Mouse (Mus musculus): ENCODE measurements around the gene Shd. TPM values are rescaled to one million over a fixed set of nuclear protein-coding genes. Genes with fewer than 3 reads are reported as not detected.

The Shd gene
- polyA plus RNA-seq, 1 experiment from 2014 or later: 179 TPM

DNA sequence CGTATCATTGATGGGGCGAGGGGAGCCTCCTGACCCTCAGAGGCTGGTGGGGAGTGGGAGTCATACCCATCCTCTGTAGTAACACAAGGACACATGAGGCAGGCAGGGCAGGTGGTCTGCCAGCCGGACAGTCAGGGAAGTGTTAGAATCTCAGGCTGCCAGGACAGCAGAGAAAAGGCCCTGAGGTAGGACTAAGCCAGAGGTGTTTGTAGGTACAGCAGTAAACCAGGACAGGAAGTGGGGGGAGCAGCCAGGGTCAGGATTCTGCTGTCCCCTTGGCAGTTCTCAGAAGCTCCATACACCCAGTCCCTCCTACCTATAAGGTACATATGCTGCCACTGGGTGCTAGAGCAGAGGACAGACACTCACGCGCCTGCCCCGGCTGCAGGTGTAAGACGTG, 8.6 kb upstream of the Shd start:
- Histone ChIP-seq H3K9me3 (no peaks in the 10 kb centered on the region), H3K4me1 (replicated peaks) (peaks cover 27% of the 10 kb centered on the region), H3K4me3 (no peak overlapping the region), H3K27ac (replicated peaks) (no peak overlapping the region), H3K27me3 (no peaks in the 10 kb centered on the region), H3K9ac (no peak overlapping the region), H3K36me3 (peaks cover 15% of the 10 kb centered on the region), H3K4me2 (no peak overlapping the region)
- 99% methylated on average over 7 of the region's 7 CpGs for WGBS
- no peak for ATAC-seq (ENCODE audit: low FRiP score, low read depth)

DNA sequence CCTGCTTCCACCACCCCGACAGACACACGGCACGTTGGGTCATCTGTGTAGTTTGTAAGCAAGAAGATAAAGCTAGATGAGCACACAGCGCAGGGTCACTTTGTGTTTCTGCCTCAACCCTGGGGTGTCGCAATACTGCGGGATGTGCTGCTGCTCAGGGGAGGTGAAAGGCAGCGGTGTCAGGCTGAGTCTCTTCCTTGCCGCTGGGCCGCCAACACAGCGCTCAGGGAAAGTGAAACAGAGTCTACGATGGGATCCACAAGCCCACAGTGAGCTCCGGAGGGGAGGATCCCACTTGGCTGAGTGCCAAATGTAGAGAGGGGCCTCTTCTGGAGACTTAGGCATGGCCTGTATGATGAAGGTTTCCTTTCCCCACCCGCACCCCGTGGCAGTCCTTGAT, 7.1 kb upstream of the Shd start:
- Histone ChIP-seq H3K4me3 (no peak overlapping the region), H3K4me2 (no peak overlapping the region), H3K27me3 (no peaks in the 10 kb centered on the region), H3K9ac (no peak overlapping the region), H3K36me3 (peaks cover 24% of the 10 kb centered on the region), H3K27ac (replicated peaks) (no peak overlapping the region), H3K9me3 (no peaks in the 10 kb centered on the region), H3K4me1 (replicated peaks) (peaks cover 16% of the 10 kb centered on the region)
- ATAC-seq (ENCODE audit: low FRiP score, low read depth): no peak
- 85% methylated on average over 14 of the region's 14 CpGs for WGBS

DNA sequence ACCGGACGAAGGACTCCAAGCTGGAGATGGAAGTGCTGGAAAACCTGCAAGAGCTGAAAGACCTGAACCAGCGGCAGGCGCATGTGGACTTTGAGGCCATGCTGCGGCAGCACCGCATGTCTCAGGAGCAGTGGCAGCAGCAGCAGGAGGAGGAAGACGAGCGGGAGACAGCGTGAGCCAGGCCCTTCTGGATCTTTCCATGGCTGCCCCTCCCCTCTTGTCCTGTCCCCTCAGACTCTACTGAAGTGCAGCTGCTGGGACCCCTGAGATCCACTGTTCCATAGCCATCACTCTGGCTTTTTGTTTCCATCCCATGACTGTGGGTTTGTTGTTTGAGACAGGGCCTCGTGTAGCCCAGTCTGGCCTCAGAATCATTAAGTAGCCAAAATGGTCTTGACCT, 5.8 kb upstream of the Shd start:
- peaks cover 24% of the 10 kb centered on the region for H3K4me1 ChIP-seq (replicated peaks)
- no peaks in the 10 kb centered on the region for H3K27me3 ChIP-seq
- H3K4me2 ChIP-seq: no peak overlapping the region
- peaks cover 24% of the 10 kb centered on the region for H3K36me3 ChIP-seq
- WGBS: 94% methylated on average over 10 of the region's 10 CpGs
- no peak overlapping the region for H3K9ac ChIP-seq
- H3K27ac ChIP-seq (replicated peaks): no peak overlapping the region
- no peak overlapping the region for H3K4me3 ChIP-seq
- H3K9me3 ChIP-seq: no peaks in the 10 kb centered on the region
- no peak for ATAC-seq (ENCODE audit: low FRiP score, low read depth)

DNA sequence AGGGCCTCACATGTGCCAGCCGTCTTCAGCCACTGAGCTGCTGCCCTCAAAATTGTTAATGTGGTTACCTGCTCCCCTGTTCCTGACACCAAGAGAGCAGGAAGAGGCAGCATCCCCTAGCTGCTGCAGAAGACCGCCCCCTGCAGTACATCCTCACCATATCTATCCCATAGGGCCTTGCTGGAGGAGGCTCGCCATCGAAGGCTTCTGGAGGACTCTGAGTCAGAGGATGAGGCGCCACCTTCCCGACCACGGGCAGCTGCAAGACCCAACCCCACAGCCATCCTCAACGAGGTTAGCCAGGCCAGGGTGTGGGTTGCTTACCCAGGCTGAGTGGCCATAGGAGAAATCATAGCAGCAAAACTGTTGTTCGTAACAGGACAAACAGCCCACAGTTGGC, 5.3 kb upstream of the Shd start:
- Histone ChIP-seq H3K27ac (replicated peaks) (no peak overlapping the region), H3K9ac (no peak overlapping the region), H3K4me2 (no peak overlapping the region), H3K9me3 (no peaks in the 10 kb centered on the region), H3K4me1 (replicated peaks) (peaks cover 24% of the 10 kb centered on the region), H3K36me3 (peaks cover 24% of the 10 kb centered on the region), H3K4me3 (no peak overlapping the region), H3K27me3 (no peaks in the 10 kb centered on the region)
- ATAC-seq (ENCODE audit: low FRiP score, low read depth): no peak
- WGBS: 90% methylated on average over 9 of the region's 9 CpGs

DNA sequence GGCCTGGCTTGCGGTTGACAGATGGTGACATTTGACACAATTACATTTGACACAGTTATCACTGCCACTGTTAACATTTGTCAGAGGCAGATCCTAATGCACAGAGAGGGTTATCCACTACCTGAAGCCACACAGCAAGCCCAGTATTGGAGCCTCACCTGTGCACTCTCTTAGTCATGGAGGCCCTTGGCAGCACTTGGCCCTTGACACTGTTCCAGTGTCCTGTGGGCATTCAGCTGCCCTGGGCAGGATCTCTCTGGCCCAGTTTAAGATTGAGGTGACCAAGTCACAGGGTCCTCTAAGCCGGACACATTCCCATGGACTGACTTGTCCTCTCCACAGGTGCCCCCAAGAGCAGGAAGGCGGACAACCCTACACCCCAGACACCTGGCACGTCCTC, 3.1 kb upstream of the Shd start:
- Histone ChIP-seq H3K4me3 (no peak overlapping the region), H3K9me3 (no peaks in the 10 kb centered on the region), H3K4me1 (replicated peaks) (peaks cover 38% of the 10 kb centered on the region), H3K4me2 (no peak overlapping the region), H3K9ac (no peak overlapping the region), H3K36me3 (peaks cover 21% of the 10 kb centered on the region), H3K27ac (replicated peaks) (no peak overlapping the region), H3K27me3 (no peaks in the 10 kb centered on the region)
- 91% methylated on average over 4 of the region's 4 CpGs for WGBS
- ATAC-seq (ENCODE audit: low FRiP score, low read depth): no peak

DNA sequence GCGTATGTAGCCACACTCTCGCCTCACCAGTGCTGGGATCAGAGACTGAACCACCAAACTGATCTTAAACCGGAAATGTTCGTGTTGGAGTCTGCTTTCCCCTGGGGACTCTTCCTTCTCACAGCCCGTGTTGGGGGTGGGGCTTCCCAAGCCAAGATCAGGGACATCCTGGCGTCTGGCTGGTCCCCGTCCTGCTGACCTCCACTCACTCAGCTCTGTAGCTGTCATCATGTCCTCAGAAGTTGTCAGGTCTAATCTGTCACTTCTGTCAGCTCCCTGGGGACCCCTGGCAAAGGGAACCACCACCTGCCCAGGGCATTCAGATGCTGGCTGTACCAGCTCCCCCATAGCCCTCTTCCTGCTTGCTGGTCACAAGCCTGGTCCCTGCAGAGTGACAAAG, 2.1 kb upstream of the Shd start:
- no peak overlapping the region for H3K4me3 ChIP-seq
- H3K4me2 ChIP-seq: no peak overlapping the region
- H3K27ac ChIP-seq (replicated peaks): peak overlapping the region; percentile 85; the same call in 1 of the 2 replicates
- no peak for ATAC-seq (ENCODE audit: low FRiP score, low read depth)
- H3K9ac ChIP-seq: no peak overlapping the region
- H3K9me3 ChIP-seq: no peaks in the 10 kb centered on the region
- peaks cover 45% of the 10 kb centered on the region for H3K4me1 ChIP-seq (replicated peaks)
- H3K36me3 ChIP-seq: peaks cover 19% of the 10 kb centered on the region
- WGBS: 31% methylated on average over 7 of the region's 7 CpGs
- H3K27me3 ChIP-seq: no peaks in the 10 kb centered on the region

DNA sequence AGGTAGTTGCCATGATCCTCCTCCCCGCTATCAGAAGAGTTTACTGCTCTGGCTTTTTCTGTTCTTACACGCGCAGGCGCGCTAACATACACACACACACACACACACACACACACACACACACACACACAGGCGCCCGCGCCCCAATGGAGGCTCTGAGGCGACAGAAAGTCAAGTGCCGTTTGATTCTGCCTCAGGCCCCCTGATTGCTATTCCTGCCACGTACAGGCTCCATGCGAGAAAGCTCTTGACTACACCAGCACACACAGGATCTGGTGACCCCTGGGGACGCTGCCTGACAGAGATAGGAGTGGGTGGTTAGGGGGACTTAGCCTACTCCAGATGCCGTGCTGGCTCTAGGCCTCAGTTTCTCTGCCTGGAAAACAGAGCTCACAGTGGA, 707 bp upstream of the Shd start:
- no peaks in the 10 kb centered on the region for H3K9me3 ChIP-seq
- peaks cover 15% of the 10 kb centered on the region for H3K36me3 ChIP-seq
- ATAC-seq (ENCODE audit: low FRiP score, low read depth): peak; percentile 53
- H3K4me3 ChIP-seq: peak overlapping the region; percentile 65
- WGBS: 9% methylated on average over 14 of the region's 14 CpGs
- H3K27me3 ChIP-seq: no peaks in the 10 kb centered on the region
- H3K9ac ChIP-seq: peak overlapping the region; percentile 80; the same call in 1 of the 2 replicates
- peak overlapping the region; percentile 85 for H3K27ac ChIP-seq (replicated peaks)
- peak overlapping the region; percentile 73 for H3K4me2 ChIP-seq
- H3K4me1 ChIP-seq (replicated peaks): peaks cover 45% of the 10 kb centered on the region

DNA sequence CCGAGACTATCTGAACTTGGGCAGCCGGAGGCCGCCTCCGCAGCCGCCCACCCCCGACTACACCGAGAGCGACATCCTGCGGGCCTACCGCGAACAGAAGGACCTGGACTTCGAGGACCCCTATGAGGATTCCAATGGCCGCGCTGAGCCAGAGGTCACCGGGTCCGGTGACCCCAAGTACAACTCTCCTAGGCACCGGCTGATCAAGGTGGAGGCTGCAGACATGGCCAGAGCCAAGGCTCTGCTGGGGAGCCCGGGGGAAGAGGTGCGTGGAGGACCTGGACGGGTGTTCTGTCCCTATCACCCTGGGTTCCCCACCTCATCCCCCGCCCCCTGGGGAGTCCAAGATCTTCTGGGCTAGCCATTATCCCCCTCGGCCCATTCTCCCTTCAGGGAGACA, 1.2 kb downstream of the Shd start:
- no peaks in the 10 kb centered on the region for H3K27me3 ChIP-seq
- peak overlapping the region; percentile 65 for H3K4me3 ChIP-seq
- peaks cover 9% of the 10 kb centered on the region for H3K36me3 ChIP-seq
- H3K4me2 ChIP-seq: peak overlapping the region; percentile 73
- H3K9ac ChIP-seq: peak overlapping the region; percentile 80
- H3K27ac ChIP-seq (replicated peaks): no peak overlapping the region; the same call in 1 of the 2 replicates
- 21% methylated on average over 22 of the region's 22 CpGs for WGBS
- peaks cover 50% of the 10 kb centered on the region for H3K4me1 ChIP-seq (replicated peaks)
- no peaks in the 10 kb centered on the region for H3K9me3 ChIP-seq
- ATAC-seq (ENCODE audit: low FRiP score, low read depth): no peak

DNA sequence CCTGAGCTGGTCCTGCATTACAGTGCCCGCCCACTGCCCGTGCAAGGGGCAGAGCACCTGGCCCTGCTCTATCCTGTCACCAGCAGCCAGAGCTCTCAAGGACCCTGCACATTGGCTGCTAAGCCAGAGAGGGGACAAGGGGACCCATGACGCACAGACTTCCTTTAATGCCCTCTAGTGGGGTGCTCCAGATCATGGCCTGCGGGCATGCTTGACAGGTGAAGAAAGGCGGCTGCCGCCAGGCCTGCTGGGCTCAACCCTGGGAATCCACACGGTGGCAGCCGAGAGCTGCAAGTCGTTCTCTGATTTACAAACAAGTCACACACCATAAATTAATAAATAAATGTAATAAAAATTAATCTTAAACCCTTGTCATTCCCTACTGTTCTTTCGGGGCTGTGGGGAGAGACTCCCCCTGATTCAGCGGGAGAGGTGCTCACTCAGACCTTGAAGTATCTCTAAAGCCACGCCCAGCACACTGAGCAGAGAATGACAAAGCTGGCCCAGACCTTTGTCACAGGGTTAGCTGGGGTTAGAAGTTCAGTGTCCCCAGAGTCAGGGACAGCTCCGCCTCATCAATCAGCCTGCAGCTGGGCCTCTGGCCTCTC, 6.1 kb downstream of the Shd start:
- H3K9me3 ChIP-seq: no peaks in the 10 kb centered on the region
- no peaks in the 10 kb centered on the region; the same call in 1 of the 2 replicates for H3K36me3 ChIP-seq
- no peak overlapping the region for H3K4me3 ChIP-seq
- WGBS: 17% methylated on average over 13 of the region's 13 CpGs
- H3K27ac ChIP-seq (replicated peaks): peak overlapping the region; percentile 65
- peak; percentile 67 for ATAC-seq (ENCODE audit: low FRiP score, low read depth)
- H3K4me2 ChIP-seq: peak overlapping the region; percentile 25
- 0 out of 2 replicates have a peak overlapping the region, but pooled peaks have one; percentile 10 for H3K9ac ChIP-seq
- no peaks in the 10 kb centered on the region for H3K27me3 ChIP-seq
- peaks cover 27% of the 10 kb centered on the region for H3K4me1 ChIP-seq (replicated peaks)

DNA sequence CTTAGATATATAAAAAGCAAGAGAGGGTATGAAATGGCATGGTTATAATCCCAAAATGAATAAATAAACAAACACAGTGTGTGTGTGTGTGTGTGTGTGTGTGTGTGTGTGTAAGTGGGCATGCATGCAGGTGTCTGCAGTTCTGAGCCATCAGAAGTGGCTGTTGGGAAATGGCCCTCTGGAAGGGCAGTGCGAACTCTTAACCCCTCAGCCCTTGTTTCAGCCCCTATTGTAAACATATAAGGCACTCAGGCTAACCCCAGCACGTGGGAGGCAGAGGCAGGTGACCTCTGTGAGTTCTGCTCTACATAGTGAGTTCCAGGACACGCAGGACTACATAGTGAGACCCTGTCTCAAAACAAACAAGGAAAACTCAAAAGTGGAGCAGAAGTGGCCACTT, 7.0 kb downstream of the Shd start:
- 52% methylated on average over 3 of the region's 3 CpGs for WGBS
- no peaks in the 10 kb centered on the region for H3K27me3 ChIP-seq

DNA sequence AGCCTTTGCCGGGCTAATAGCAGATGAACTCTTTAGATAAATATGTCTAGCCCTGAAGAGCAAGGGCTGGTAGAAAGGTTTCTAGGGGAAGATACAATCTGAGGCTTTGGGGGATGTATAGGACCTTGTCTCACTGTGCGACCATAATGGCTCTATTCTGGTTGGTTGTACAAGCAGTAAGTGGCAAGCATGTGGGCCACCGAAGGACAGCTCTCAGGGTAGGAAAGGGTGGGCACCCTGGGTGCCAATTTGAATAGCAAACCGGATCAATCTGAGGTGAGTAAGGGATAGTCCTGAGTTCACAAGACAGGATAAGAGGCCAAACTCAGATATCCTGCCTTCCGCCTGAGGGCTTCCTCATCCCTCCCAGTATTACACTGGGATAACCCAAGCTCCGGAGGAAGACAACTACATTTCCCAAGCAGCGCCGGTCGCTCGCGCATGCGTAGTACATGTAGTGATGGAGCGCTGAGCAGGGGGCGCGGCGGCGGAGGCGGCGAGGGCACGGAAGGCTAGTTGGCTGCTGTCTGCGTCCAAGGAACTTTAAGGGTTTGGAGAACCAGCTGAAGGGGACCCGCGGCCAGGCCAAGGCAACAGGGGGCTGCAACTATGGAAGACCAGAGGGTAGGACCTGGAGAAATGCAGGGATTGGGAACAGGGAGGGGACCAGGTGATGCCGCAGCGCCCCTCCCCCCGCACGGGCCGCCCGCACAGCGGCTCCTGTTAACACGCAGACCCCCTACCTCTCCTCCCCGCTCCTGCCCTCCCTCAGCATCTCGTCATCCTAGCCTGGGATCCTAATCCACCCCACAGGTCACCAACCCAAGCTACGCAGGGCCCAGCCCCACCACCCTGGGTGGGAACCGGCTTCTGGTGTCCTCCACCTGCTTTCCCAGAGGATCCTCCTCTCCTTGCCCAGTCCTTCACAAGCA, 16.0 kb downstream of the Shd start, which contains the start of gene Fsd1:
Gene Fsd1 (plus strand): TSS at position 480 of the 932 bp plus-strand sequence.
- H3K4me3 ChIP-seq: peak within 1 kb of the TSS; percentile 79
- H3K9me3 ChIP-seq: no peaks in the 10 kb centered on the region
- no peaks in the 10 kb centered on the region for H3K27me3 ChIP-seq
- peak; percentile 85 for ATAC-seq (ENCODE audit: low FRiP score, low read depth)
- H3K9ac ChIP-seq: peak within 1 kb of the TSS; percentile 75
- peak within 1 kb of the TSS; percentile 80 for H3K4me2 ChIP-seq
- H3K36me3 ChIP-seq: peaks cover 10% of the 10 kb centered on the region; the same call in 1 of the 2 replicates
- peak within 1 kb of the TSS; percentile 79 for H3K27ac ChIP-seq (replicated peaks)
- 7% methylated on average over 35 of the region's 35 CpGs for WGBS
- peaks cover 16% of the 10 kb centered on the region for H3K4me1 ChIP-seq (replicated peaks)

More for the DNA sequence above, 7.0 kb downstream of the Shd start:
- H3K9me3 ChIP-seq: no peaks in the 10 kb centered on the region
- peaks cover 18% of the 10 kb centered on the region for H3K4me1 ChIP-seq (replicated peaks)
- H3K4me3 ChIP-seq: no peak overlapping the region
- H3K36me3 ChIP-seq: no peaks in the 10 kb centered on the region; the same call in 1 of the 2 replicates
- ATAC-seq (ENCODE audit: low FRiP score, low read depth): no peak
- no peak overlapping the region for H3K9ac ChIP-seq
- H3K4me2 ChIP-seq: no peak overlapping the region
- H3K27ac ChIP-seq (replicated peaks): peak overlapping the region; percentile 65

DNA sequence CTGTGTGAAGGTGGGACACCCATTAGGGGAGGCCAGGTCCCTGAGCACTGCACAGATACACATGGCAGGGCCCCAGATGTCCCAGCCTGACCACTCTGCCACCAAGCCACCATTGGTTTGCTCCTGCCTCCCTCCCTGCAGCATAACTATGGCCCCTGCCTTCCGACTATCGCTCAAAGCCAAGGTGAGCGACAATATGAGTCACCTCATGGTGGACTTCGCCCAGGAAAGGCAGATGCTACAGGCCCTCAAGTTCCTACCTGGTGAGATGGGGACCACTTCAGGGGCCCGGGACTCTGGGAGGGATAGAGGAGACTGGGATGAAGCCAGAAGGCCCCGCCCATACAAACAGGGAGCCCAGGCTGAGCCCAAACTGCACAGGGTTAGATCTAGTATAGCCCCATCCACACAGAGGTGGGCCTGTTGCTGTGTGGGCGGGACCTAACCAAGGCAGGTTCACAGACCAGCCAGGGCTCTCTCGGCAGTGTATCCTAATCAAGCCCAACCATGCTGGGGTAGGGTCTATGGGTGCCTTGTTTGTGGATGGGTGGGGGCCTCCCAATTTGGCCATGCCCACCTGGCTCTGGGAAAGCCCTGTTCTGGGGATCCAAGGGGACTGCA, 20.1 kb downstream of the Shd start:
- Histone ChIP-seq H3K36me3 (peaks cover 36% of the 10 kb centered on the region), H3K9me3 (no peaks in the 10 kb centered on the region), H3K4me2 (no peak overlapping the region), H3K27ac (replicated peaks) (no peak overlapping the region), H3K4me1 (replicated peaks) (peaks cover 16% of the 10 kb centered on the region), H3K9ac (no peak overlapping the region), H3K4me3 (no peak overlapping the region), H3K27me3 (no peaks in the 10 kb centered on the region)
- ATAC-seq (ENCODE audit: low FRiP score, low read depth): no peak
- 83% methylated on average over 8 of the region's 8 CpGs for WGBS
